Mouse (Mus musculus) ES-E14 (cell line): ENCODE data around the gene Cd247.

Experiments
- MAFK ChIP-seq: IDR thresholded peaks from 2 replicates; pipeline ENCODE4 v1.6.1; 2014; ENCODE audit warnings: mild to moderate bottlenecking, low read depth, low read length, inconsistent platforms; ENCODE audit not compliant: insufficient read depth
- ZNF384 ChIP-seq: IDR thresholded peaks from 2 replicates; pipeline ENCODE4 v1.6.1; 2012; ENCODE audit warnings: low read depth, low read length, inconsistent platforms

- no peak for TF ChIP-seq ZNF384
- TF ChIP-seq MAFK = no peak
Measured at GRCm38 (mm10) chr1:165812775-165813174, 24.3 kb downstream of the Cd247 start.
